Mouse (Mus musculus) MEL (cell line): Measurements from ENCODE around the gene Gm28047. TPM values are rescaled to one million over a fixed set of nuclear protein-coding genes. Genes with fewer than 3 reads are reported as not detected.
A peak's percentile ranks its signal among the peaks of the same experiment; 100 is the strongest.

Source experiments
- DNase-seq: peaks from one replicate; pipeline ENCODE4 v3.0.0; 2011; ENCODE audit warnings: low read depth, low spot score
- H3K27ac ChIP-seq: 2 replicates; pipeline ENCODE4 v1.5.1; 2012; ENCODE audit warnings: low read depth, mild to moderate bottlenecking, control low read depth, low read length, moderate library complexity; ENCODE audit not compliant: control insufficient read depth
- H3K27me3 ChIP-seq, 2 experiments: fragments of 150-350 bp in 1 of 2; sonication (generic) in 1 of 2; 2 replicates each; pipeline ENCODE4 v1.6.1; 2012; ENCODE audit warnings: low read length in 2 of 2, mild to moderate bottlenecking in 2 of 2, improper control_type of control experiment in 1 of 2, moderate library complexity in 1 of 2; ENCODE audit not compliant: insufficient read depth in 2 of 2, control insufficient read depth in 1 of 2
- H3K36me3 ChIP-seq, 2 experiments: 2 replicates each; pipeline ENCODE4 v1.6.1; 2012 to 2014; ENCODE audit warnings: low read length in 2 of 2, improper control_type of control experiment in 1 of 2, inconsistent platforms in 1 of 2, mild to moderate bottlenecking in 1 of 2; ENCODE audit not compliant: insufficient read depth in 2 of 2, control insufficient read depth in 1 of 2
- H3K4me1 ChIP-seq, 2 experiments: fragments of 150-350 bp in 1 of 2; sonication (generic) in 1 of 2; 2 replicates each; pipeline ENCODE4 v1.6.1; 2012; ENCODE audit warnings: low read length in 2 of 2, improper control_type of control experiment in 1 of 2, mild to moderate bottlenecking in 1 of 2; ENCODE audit not compliant: insufficient read depth in 2 of 2, control insufficient read depth in 1 of 2
- H3K4me3 ChIP-seq, 2 experiments: fragments of 150-350 bp in 1 of 2; sonication (generic) in 1 of 2; 2 replicates each; pipeline ENCODE4 v1.5.1; 2012; ENCODE audit warnings: low read depth in 2 of 2, low read length in 2 of 2, mild to moderate bottlenecking in 2 of 2, moderate library complexity in 2 of 2, control low read depth in 1 of 2, improper control_type of control experiment in 1 of 2; ENCODE audit not compliant: control insufficient read depth in 1 of 2, insufficient read depth in 1 of 2
- H3K79me2 ChIP-seq: 2 replicates; pipeline ENCODE4 v1.6.1; 2012; ENCODE audit warnings: mild to moderate bottlenecking, low read length, moderate library complexity; ENCODE audit not compliant: control insufficient read depth, poor library complexity, insufficient read depth
- H3K9ac ChIP-seq: 2 replicates; pipeline ENCODE4 v1.6.1; 2012; ENCODE audit warnings: low read depth, mild to moderate bottlenecking, control low read depth, low read length, moderate library complexity; ENCODE audit not compliant: control insufficient read depth, poor library complexity, severe bottlenecking
- H3K9me3 ChIP-seq: fragments of 150-350 bp; sonication (generic); replicated peaks from 2 replicates; pipeline ENCODE4 v1.6.1; 2012; ENCODE audit warnings: mild to moderate bottlenecking, low read length, improper control_type of control experiment, moderate library complexity; ENCODE audit not compliant: insufficient read depth
- BHLHE40 ChIP-seq: IDR thresholded peaks from 2 replicates; pipeline ENCODE4 v1.6.1; 2012; ENCODE audit warnings: low read depth, mild to moderate bottlenecking, inconsistent platforms, low read length, improper control_type of control experiment, borderline replicate concordance
- CHD1 ChIP-seq: IDR thresholded peaks from 2 replicates; pipeline ENCODE4 v1.6.1; 2012; ENCODE audit warnings: low read depth, mild to moderate bottlenecking, inconsistent platforms, low read length, improper control_type of control experiment
- CHD2 ChIP-seq: IDR thresholded peaks from 2 replicates; pipeline ENCODE4 v1.6.1; 2011; ENCODE audit warnings: low read length, improper control_type of control experiment
- CTCF ChIP-seq, 3 experiments: IDR thresholded peaks in 2 of 3; conservative IDR thresholded peaks in 1 of 3; 2 replicates each; pipeline ENCODE4 v1.5.1; 2011 to 2012; ENCODE audit warnings: low read length in 3 of 3, low read depth in 2 of 3, mild to moderate bottlenecking in 2 of 3, improper control_type of control experiment in 1 of 3, inconsistent platforms in 1 of 3, mixed read lengths in 1 of 3, moderate library complexity in 1 of 3; ENCODE audit not compliant: control insufficient read depth in 1 of 3, insufficient read depth in 1 of 3, poor library complexity in 1 of 3, severe bottlenecking in 1 of 3
- EP300 ChIP-seq, 2 experiments: IDR thresholded peaks; 2 replicates each; pipeline ENCODE4 v1.6.1; 2011; ENCODE audit warnings: improper control_type of control experiment in 2 of 2, low read length in 2 of 2, low read depth in 1 of 2, mild to moderate bottlenecking in 1 of 2
- ETS1 ChIP-seq: IDR thresholded peaks from 2 replicates; pipeline ENCODE4 v1.6.1; 2012; ENCODE audit warnings: low read depth, mild to moderate bottlenecking, inconsistent platforms, low read length, improper control_type of control experiment, moderate library complexity
- GATA1 ChIP-seq: IDR thresholded peaks from 2 replicates; pipeline ENCODE4 v1.6.1; 2011; ENCODE audit warnings: low read depth, low read length, improper control_type of control experiment
- HCFC1 ChIP-seq: IDR thresholded peaks from 2 replicates; pipeline ENCODE4 v1.6.1; 2012; ENCODE audit warnings: low read depth, mild to moderate bottlenecking, inconsistent platforms, low read length, improper control_type of control experiment, moderate library complexity
- KAT2A ChIP-seq: conservative IDR thresholded peaks from 2 replicates; pipeline ENCODE4 v1.6.1; 2012; ENCODE audit warnings: low read depth, low read length, improper control_type of control experiment, inconsistent platforms
- MAFK ChIP-seq: IDR thresholded peaks from 2 replicates; pipeline ENCODE4 v1.6.1; 2011; ENCODE audit warnings: low read depth, mild to moderate bottlenecking, low read length, improper control_type of control experiment, borderline replicate concordance
- MAX ChIP-seq: IDR thresholded peaks from 2 replicates; pipeline ENCODE4 v1.6.1; 2011; ENCODE audit warnings: low read length, improper control_type of control experiment
- MEF2A ChIP-seq: IDR thresholded peaks from 2 replicates; pipeline ENCODE4 v1.6.1; 2014; ENCODE audit warnings: low read depth, mild to moderate bottlenecking, inconsistent platforms, low read length, improper control_type of control experiment; ENCODE audit not compliant: poor library complexity, insufficient replicate concordance, severe bottlenecking; ENCODE audit errors: extremely low read depth
- MXI1 ChIP-seq: IDR thresholded peaks from 2 replicates; pipeline ENCODE4 v1.6.1; 2011; ENCODE audit warnings: mild to moderate bottlenecking, low read depth, low read length, improper control_type of control experiment
- MYB ChIP-seq: IDR thresholded peaks from 2 replicates; pipeline ENCODE4 v1.6.1; 2011; ENCODE audit warnings: mild to moderate bottlenecking, low read depth, low read length, improper control_type of control experiment
- MYC ChIP-seq: IDR thresholded peaks from 2 replicates; pipeline ENCODE4 v1.6.1; 2011; ENCODE audit warnings: low read depth, mild to moderate bottlenecking, low read length, improper control_type of control experiment, moderate library complexity
- POLR2A ChIP-seq, 2 experiments: IDR thresholded peaks; 2 replicates each; pipeline ENCODE4 v1.6.1; 2011 to 2012; ENCODE audit warnings: low read length in 2 of 2, mild to moderate bottlenecking in 2 of 2, control low read depth in 1 of 2, improper control_type of control experiment in 1 of 2, low read depth in 1 of 2, moderate library complexity in 1 of 2; ENCODE audit not compliant: control insufficient read depth in 1 of 2, insufficient read depth in 1 of 2, poor library complexity in 1 of 2
- POLR2AphosphoS2 ChIP-seq: IDR thresholded peaks from 2 replicates; pipeline ENCODE4 v1.6.1; 2011; ENCODE audit warnings: low read length, improper control_type of control experiment
- POLR2AphosphoS5 ChIP-seq: IDR thresholded peaks from 2 replicates; pipeline ENCODE4 v1.6.1; 2012; ENCODE audit warnings: low read depth, borderline replicate concordance, mild to moderate bottlenecking, inconsistent platforms, low read length, moderate library complexity, mixed read lengths
- RAD21 ChIP-seq: IDR thresholded peaks from 2 replicates; pipeline ENCODE4 v1.6.1; 2011; ENCODE audit warnings: mild to moderate bottlenecking, low read depth, low read length, improper control_type of control experiment
- RCOR1 ChIP-seq: IDR thresholded peaks from 2 replicates; pipeline ENCODE4 v1.6.1; 2012; ENCODE audit warnings: low read depth, mild to moderate bottlenecking, inconsistent platforms, low read length, improper control_type of control experiment
- SIN3A ChIP-seq: IDR thresholded peaks from 2 replicates; pipeline ENCODE4 v1.6.1; 2012; ENCODE audit warnings: low read length, improper control_type of control experiment, inconsistent platforms
- TAL1 ChIP-seq: IDR thresholded peaks from 2 replicates; pipeline ENCODE4 v1.6.1; 2012; ENCODE audit warnings: mild to moderate bottlenecking, inconsistent platforms, low read length, moderate library complexity, mixed read lengths
- TBP ChIP-seq: IDR thresholded peaks from 2 replicates; pipeline ENCODE4 v1.8.0; 2011; ENCODE audit warnings: low read depth, low read length, improper control_type of control experiment
- UBTF ChIP-seq: IDR thresholded peaks from 2 replicates; pipeline ENCODE4 v1.6.1; 2012; ENCODE audit warnings: low read depth, mild to moderate bottlenecking, inconsistent platforms, low read length, improper control_type of control experiment, moderate library complexity, borderline replicate concordance; ENCODE audit not compliant: insufficient read depth
- USF1 ChIP-seq: IDR thresholded peaks from 2 replicates; pipeline ENCODE4 v1.6.1; 2014; ENCODE audit warnings: low read depth, mild to moderate bottlenecking, inconsistent platforms, low read length, improper control_type of control experiment, moderate library complexity
- USF2 ChIP-seq, 2 experiments: IDR thresholded peaks; 2 replicates each; pipeline ENCODE4 v1.6.1; 2011 to 2012; ENCODE audit warnings: improper control_type of control experiment in 2 of 2, low read length in 2 of 2, borderline replicate concordance in 1 of 2, inconsistent platforms in 1 of 2, low read depth in 1 of 2, mild to moderate bottlenecking in 1 of 2; ENCODE audit not compliant: insufficient read depth in 1 of 2
- ZC3H11A ChIP-seq: IDR thresholded peaks from 2 replicates; pipeline ENCODE4 v1.6.1; 2012; ENCODE audit warnings: low read depth, mild to moderate bottlenecking, inconsistent platforms, low read length, improper control_type of control experiment
- ZKSCAN1 ChIP-seq: IDR thresholded peaks from 2 replicates; pipeline ENCODE4 v1.6.1; 2012; ENCODE audit warnings: low read depth, mild to moderate bottlenecking, inconsistent platforms, low read length, improper control_type of control experiment, moderate library complexity
- polyA plus RNA-seq, 2 experiments: library from polyadenylated mRNA; stranded (reverse) in 1 of 2; unstranded in 1 of 2; fragments of >175 nt in 1 of 2; fragments of >200 nt in 1 of 2; gene quantifications; 2 replicates each; pipeline versions ENCODE4 v1.2.1 to v1.2.4; 2012; ENCODE audit warnings: low replicate concordance in 2 of 2, low read depth in 1 of 2; ENCODE audit not compliant: insufficient read length in 2 of 2, insufficient read depth in 1 of 2, missing spikeins in 1 of 2
- total RNA-seq: library from RNA; depleted of rRNA; stranded (reverse); fragments of 300-350 nt; gene quantifications from 2 replicates; pipeline ENCODE4 v1.2.3, GENCODE M21; 2012

Gm28047 gene
- total and polyA plus RNA-seq, 3 experiments, result 0.52 TPM; not detected in 2

- peak in 1 of 2 experiments; percentile 37; a peak in 1 of 4 replicates for TF ChIP-seq POLR2A (IDR thresholded peaks at IDR 0.05; ENCODE audit: control insufficient read depth in 1 of 2, insufficient read depth in 1 of 2, low read depth in 1 of 2, low read length in 2 of 2, poor library complexity in 1 of 2)
- TF ChIP-seq KAT2A, result no peak
- no peak for TF ChIP-seq UBTF
- no peak for TF ChIP-seq HCFC1
- no peak for TF ChIP-seq TAL1
- TF ChIP-seq MYC, result no peak
- no peak for TF ChIP-seq SIN3A
- no peak for TF ChIP-seq MYB
- no peak for TF ChIP-seq TBP
- TF ChIP-seq CTCF (IDR thresholded peaks at IDR 0.05 in 2 of 3, conservative IDR thresholded peaks at IDR 0.05 in 1 of 3; ENCODE audit: control insufficient read depth in 1 of 3, insufficient read depth in 1 of 3, low read depth in 2 of 3, low read length in 3 of 3, poor library complexity in 1 of 3, severe bottlenecking in 1 of 3), result no peak
These were observed 119.6 kb downstream of the Gm28047 start (continued) for GRCm38 (mm10) chr15:102505073-102505769.

- Histone ChIP-seq H3K9ac (no peak overlapping the region), H3K9me3 (no peaks in the 10 kb centered on the region), H3K36me3 (peaks cover 21 to 24% of the 10 kb centered on the region in 2 experiments), H3K27ac (no peak overlapping the region), H3K27me3 (no peaks in the 10 kb centered on the region), H3K4me1 (peaks cover 13 to 15% of the 10 kb centered on the region in 2 experiments), H3K79me2 (no peaks in the 10 kb centered on the region), H3K4me3 (no peak overlapping the region)
- TF ChIP-seq POLR2A (IDR thresholded peaks at IDR 0.05; ENCODE audit: control insufficient read depth in 1 of 2, insufficient read depth in 1 of 2, low read depth in 1 of 2, low read length in 2 of 2, poor library complexity in 1 of 2), result peak in 1 of 2 experiments; percentile 48; a peak in 1 of 4 replicates
- no peak for TF ChIP-seq USF2 (IDR thresholded peaks at IDR 0.05; ENCODE audit: borderline replicate concordance in 1 of 2, insufficient read depth in 1 of 2, low read depth in 1 of 2, low read length in 2 of 2)
- TF ChIP-seq POLR2AphosphoS5, result no peak; the same call in 1 of the 2 replicates
- no peak for TF ChIP-seq CHD1
- TF ChIP-seq MXI1, result no peak
- TF ChIP-seq KAT2A, result peak; percentile 21; the same call in 1 of the 2 replicates
- no peak for TF ChIP-seq UBTF
- peak; percentile 53 for TF ChIP-seq POLR2AphosphoS2
- no peak for TF ChIP-seq RAD21
- no peak for TF ChIP-seq ETS1
- TF ChIP-seq MEF2A, result no peak
- TF ChIP-seq MAX, result no peak
- TF ChIP-seq ZC3H11A, result no peak
- TF ChIP-seq EP300 (IDR thresholded peaks at IDR 0.05; ENCODE audit: low read depth in 1 of 2, low read length in 2 of 2), result no peak
- TF ChIP-seq USF1, result no peak
- TF ChIP-seq CHD2, result no peak
- TF ChIP-seq CTCF (IDR thresholded peaks at IDR 0.05 in 2 of 3, conservative IDR thresholded peaks at IDR 0.05 in 1 of 3; ENCODE audit: control insufficient read depth in 1 of 3, insufficient read depth in 1 of 3, low read depth in 2 of 3, low read length in 3 of 3, poor library complexity in 1 of 3, severe bottlenecking in 1 of 3), result no peak
- TF ChIP-seq GATA1, result no peak
- no peak for TF ChIP-seq ZKSCAN1
- no peak for TF ChIP-seq MAFK
- no peak for TF ChIP-seq TAL1
- no peak for TF ChIP-seq MYC
- no peak for TF ChIP-seq BHLHE40
- TF ChIP-seq HCFC1, result no peak
- no peak for TF ChIP-seq RCOR1
- DNase-seq, result no peak
These were observed 120.7 kb downstream of the Gm28047 start for GRCm38 (mm10) chr15:102503924-102504782.
